Mouse (Mus musculus) olfactory bulb, adult 2 months (tissue): ENCODE data around the gene Insr.

Source experiments
- CTCF ChIP-seq: fragments of 200-500 bp; IDR thresholded peaks from 2 replicates; pipeline ENCODE4 v1.5.1; 2012; ENCODE audit warnings: low read depth, mild to moderate bottlenecking, low read length, moderate library complexity; ENCODE audit not compliant: insufficient read depth
- POLR2A ChIP-seq: fragments of 200-500 bp; IDR thresholded peaks from 2 replicates; pipeline ENCODE4 v1.6.1; 2012; ENCODE audit warnings: mild to moderate bottlenecking, low read depth, low read length, moderate library complexity; ENCODE audit not compliant: insufficient read depth

DNA sequence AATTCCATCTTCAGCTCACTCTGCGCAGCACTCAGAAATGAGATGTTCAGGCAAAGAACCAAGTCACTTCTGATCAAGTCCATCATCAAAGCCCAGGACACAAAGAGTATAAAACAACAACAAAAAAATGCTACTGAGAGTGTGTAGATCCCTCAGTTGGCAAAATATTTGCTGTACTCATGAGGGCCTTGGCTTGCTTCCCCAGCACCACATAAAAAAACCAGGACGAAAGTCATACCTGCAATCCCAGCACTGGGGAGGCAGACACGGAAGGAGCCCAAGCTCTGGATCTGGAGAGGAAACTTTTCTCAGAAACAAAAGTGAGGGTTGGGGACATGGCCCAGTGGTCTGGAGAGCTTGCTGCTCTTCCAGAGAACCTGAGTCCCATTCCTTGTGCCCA, 69.5 kb downstream of the Insr start:
- TF ChIP-seq CTCF (no peak), POLR2A (no peak)
